Mouse (Mus musculus): ENCODE measurements at regions not wholly inside any gene's neighbourhood (a gene's known extent, or its start where the extent isn't known, plus 50 kb on each side); places are given as distances from the start of the nearest gene placed in this dataset.

- in situ Hi-C loops (cut with MboI, MseI) = no loop called here
These were observed 85.0 kb downstream of the Bach1 start for GRCm38 (mm10) chr16:87783561-87784304.

DNA sequence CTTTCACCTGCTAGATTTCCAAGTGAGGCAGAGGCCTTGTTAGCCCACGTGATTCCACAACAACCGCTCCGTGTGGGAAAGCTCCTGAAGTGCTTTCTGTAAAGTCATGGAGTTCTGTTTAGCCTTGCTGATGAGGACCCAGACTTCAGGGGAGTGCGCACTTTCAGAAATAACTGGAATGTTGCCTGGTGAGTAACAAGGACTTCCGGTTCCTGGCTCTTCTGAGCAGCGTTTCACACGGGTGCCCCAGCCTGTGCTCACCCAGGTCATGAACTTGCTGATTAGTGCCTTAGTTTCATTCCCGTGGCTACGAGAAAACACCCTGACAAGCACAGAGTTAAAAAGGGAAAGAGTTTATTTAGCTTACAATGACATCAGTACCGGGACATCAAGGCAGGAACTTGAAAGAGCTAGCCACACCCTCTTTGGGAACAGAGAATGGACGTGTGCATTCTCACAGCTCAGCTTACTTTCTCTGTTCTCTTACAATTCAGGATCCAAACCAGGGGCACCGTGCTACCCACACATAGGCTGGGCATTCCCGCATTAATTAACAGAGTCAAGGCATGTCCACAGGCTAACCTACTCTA is 85.8 kb downstream of the Bach1 start:
- in situ Hi-C loops (cut with MboI, MseI) = no loop called here

GRCm38 (mm10) chr16:87789539-87789938 is 90.8 kb downstream of the Bach1 start:
- in situ Hi-C loops (cut with MboI, MseI) = no loop called here

- in situ Hi-C loops (cut with MboI, MseI) = no loop called here
These were observed 91.2 kb downstream of the Bach1 start for GRCm38 (mm10) chr16:87789957-87790356.

DNA sequence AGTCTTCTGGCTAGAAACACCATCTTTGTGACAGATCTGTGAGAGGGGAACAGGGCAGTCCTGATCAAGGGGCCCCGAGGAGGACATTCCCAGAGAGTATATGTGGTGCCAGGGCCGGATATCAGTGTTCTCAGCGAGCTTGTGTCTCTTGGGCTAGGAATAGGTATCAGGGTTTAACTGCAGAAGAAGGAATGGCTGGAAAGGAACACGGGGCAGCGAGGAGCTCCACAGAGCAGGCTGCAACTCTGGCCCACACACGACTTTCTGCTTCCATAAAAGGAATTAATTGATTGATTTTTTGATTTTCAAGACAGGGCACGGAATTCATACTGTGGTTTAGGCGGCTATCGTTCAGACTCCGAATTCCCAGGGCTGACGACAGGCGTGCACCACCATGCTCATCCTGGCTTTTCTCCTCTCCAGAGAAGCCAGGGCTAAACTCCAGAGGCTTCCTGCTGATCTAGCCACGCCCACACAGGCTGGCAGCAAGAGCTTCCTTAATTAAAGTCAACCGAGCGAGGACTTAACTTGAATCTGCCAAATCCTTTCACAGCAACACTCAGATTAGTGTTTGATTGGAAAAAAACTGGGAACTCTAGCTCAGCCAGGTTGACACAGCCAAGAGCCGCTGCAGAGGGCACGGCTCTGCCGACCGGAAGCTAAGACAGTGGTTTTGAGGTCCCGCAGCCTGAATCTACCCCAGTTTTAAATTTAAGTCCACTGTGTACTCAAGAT is 97.9 kb downstream of the Bach1 start:
- in situ Hi-C loops (cut with MboI, MseI) = no loop called here

GRCm38 (mm10) chr16:87802317-87802716 is 103.6 kb downstream of the Bach1 start:
- in situ Hi-C loops (cut with MboI, MseI) = no loop called here

GRCm38 (mm10) chr16:87817590-87817989 is 118.8 kb downstream of the Bach1 start:
- in situ Hi-C loops (cut with MboI, MseI) = no loop called here

- in situ Hi-C loops (cut with MboI, MseI) = loop anchor here (25.0 kb wide), 1 partner anchor 1928 kb away; no protein-coding TSS in a partner anchor
These were observed 135.6 kb downstream of the Bach1 start for GRCm38 (mm10) chr16:87834296-87834695.

- in situ Hi-C loops (cut with MboI, MseI) = loop anchor here (5.0 to 25.0 kb wide), 2 partner anchors 361 to 1921 kb away; no protein-coding TSS in a partner anchor
These were observed 142.3 kb downstream of the Bach1 start for GRCm38 (mm10) chr16:87840949-87841546.

Measured in regulatory T cell (primary cell).